Mouse (Mus musculus) myocyte (in vitro differentiated cells): ENCODE results near the gene 4930590J08Rik. TPM values are rescaled to one million over a fixed set of nuclear protein-coding genes. Genes with fewer than 3 reads are reported as not detected.
A peak's percentile ranks its signal among the peaks of the same experiment; 100 is the strongest.

Experiments used
- H3K27me3 ChIP-seq: one replicate; pipeline ENCODE4 v1.6.1; 2011; ENCODE audit not compliant: control insufficient read depth, insufficient read depth, insufficient read length
- H3K36me3 ChIP-seq: one replicate; pipeline ENCODE4 v1.6.1; 2011; ENCODE audit not compliant: control insufficient read depth, insufficient read depth
- H3K4me2 ChIP-seq: one replicate; pipeline ENCODE4 v1.6.1; 2011; ENCODE audit warnings: low read depth, control low read depth
- H3K4me3 ChIP-seq: one replicate; pipeline ENCODE4 v1.5.1; 2011; ENCODE audit warnings: mild to moderate bottlenecking, control low read depth, moderate library complexity
- H3K79me2 ChIP-seq: one replicate; pipeline ENCODE4 v1.6.1; 2011; ENCODE audit not compliant: control insufficient read depth, insufficient read depth
- H3ac ChIP-seq: one replicate; pipeline ENCODE4 v1.6.1; 2011; ENCODE audit not compliant: control insufficient read depth, insufficient read length
- CEBPB ChIP-seq: IDR thresholded peaks from 2 replicates; pipeline ENCODE4 v1.6.1; 2011; ENCODE audit warnings: mild to moderate bottlenecking, moderate library complexity; ENCODE audit not compliant: poor library complexity, insufficient read depth, severe bottlenecking
- E2F4 ChIP-seq: IDR thresholded peaks from one replicate; pipeline ENCODE4 v1.6.1; 2011; ENCODE audit warnings: mild to moderate bottlenecking, control low read depth, moderate library complexity; ENCODE audit not compliant: insufficient read depth
- MAX ChIP-seq: IDR thresholded peaks from one replicate; pipeline ENCODE4 v1.6.1; 2011; ENCODE audit warnings: low read depth, mild to moderate bottlenecking, control low read depth
- MYOD1 ChIP-seq, 3 experiments: IDR thresholded peaks; one replicate each; pipeline ENCODE4 v1.6.1; 2011; ENCODE audit warnings: control low read depth in 2 of 3, low read depth in 2 of 3, mild to moderate bottlenecking in 2 of 3, moderate library complexity in 1 of 3; ENCODE audit not compliant: insufficient read length in 2 of 3, control insufficient read depth in 1 of 3
- MYOG ChIP-seq, 3 experiments: IDR thresholded peaks; one replicate each; pipeline ENCODE4 v1.6.1; 2011; ENCODE audit warnings: control low read depth in 2 of 3, low read depth in 2 of 3, mild to moderate bottlenecking in 2 of 3; ENCODE audit not compliant: insufficient read length in 2 of 3, control insufficient read depth in 1 of 3, insufficient read depth in 1 of 3
- POLR2A ChIP-seq: IDR thresholded peaks from one replicate; pipeline ENCODE4 v1.6.1; 2011; ENCODE audit warnings: low read depth, mild to moderate bottlenecking, control low read depth, moderate library complexity; ENCODE audit not compliant: insufficient read length
- POLR2AphosphoS2 ChIP-seq: IDR thresholded peaks from one replicate; pipeline ENCODE4 v1.6.1; 2011; ENCODE audit warnings: low read depth, control low read depth; ENCODE audit not compliant: insufficient read length
- REST ChIP-seq: IDR thresholded peaks from one replicate; pipeline ENCODE4 v1.6.1; 2011; ENCODE audit warnings: mild to moderate bottlenecking, control low read depth, moderate library complexity; ENCODE audit not compliant: insufficient read depth, insufficient read length
- SRF ChIP-seq: IDR thresholded peaks from one replicate; pipeline ENCODE4 v1.6.1; 2011; ENCODE audit warnings: low read depth; ENCODE audit not compliant: control insufficient read depth, insufficient read length
- TCF12 ChIP-seq: IDR thresholded peaks from one replicate; pipeline ENCODE4 v1.6.1; 2011; ENCODE audit warnings: mild to moderate bottlenecking, control low read depth; ENCODE audit not compliant: poor library complexity, insufficient read depth, severe bottlenecking
- TCF3 ChIP-seq: IDR thresholded peaks from one replicate; pipeline ENCODE4 v1.6.1; 2011; ENCODE audit warnings: low read depth, control low read depth; ENCODE audit not compliant: insufficient read length
- USF1 ChIP-seq: IDR thresholded peaks from one replicate; pipeline ENCODE4 v1.6.1; 2011; ENCODE audit warnings: low read depth, mild to moderate bottlenecking, control low read depth, moderate library complexity
- polyA plus RNA-seq: library from polyadenylated mRNA; unstranded; fragments of >200 nt; fragmentation: generic; extraction: Trizol; gene quantifications from one replicate; pipeline ENCODE4 v1.2.1, GENCODE M21; 2012; ENCODE audit warnings: missing spikeins

The 4930590J08Rik gene
- polyA plus RNA-seq, 1 experiment, result 0.32 TPM

DNA sequence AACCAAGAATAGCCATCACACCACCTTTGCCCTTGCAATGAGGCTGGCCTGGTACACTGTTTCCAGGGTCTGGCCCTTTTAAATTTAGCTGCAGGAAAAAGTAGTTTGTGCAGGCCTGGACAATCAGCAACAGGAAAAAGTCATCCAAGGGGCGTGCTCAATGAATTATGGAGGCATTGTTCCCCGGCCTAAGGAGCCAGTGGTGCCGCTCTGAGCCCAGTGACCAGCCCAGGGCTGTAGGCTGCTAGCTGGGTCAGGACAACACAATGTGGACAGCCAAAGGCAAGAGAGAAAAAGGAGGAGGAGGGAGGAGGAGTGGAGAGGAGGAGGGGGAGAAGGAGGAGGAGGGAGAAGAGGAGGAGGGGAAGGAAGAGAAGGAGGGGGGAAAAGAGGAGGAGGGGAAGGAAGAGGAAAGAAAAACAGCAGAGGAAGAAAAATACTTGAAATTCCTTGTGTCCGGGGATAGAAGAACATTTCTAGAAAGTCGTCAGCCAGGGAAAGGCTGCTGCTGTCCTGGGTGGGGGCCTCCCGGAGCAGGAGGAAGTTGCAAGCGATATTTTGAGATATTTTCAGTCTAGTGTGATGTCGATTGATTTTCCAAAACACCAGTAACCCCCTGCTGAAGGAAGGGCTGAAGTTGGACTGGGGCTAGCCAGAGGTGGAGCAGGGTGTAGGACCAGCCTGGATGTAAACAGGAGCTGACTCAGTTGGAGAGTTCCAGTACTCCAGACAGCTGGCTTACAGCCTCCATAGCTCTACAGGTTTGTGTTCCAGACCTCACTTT lies 57.6 kb downstream of the 4930590J08Rik start:
- Histone ChIP-seq H3K79me2 (no peaks in the 10 kb centered on the region), H3K4me3 (no peak overlapping the region), H3K36me3 (no peaks in the 10 kb centered on the region), H3K27me3 (peaks cover 24% of the 10 kb centered on the region), H3K4me2 (no peak overlapping the region), H3ac (no peak overlapping the region)
- no peak for TF ChIP-seq MYOD1 (IDR thresholded peaks at IDR 0.05; ENCODE audit: control insufficient read depth in 1 of 3, insufficient read length in 2 of 3, low read depth in 2 of 3)
- no peak for TF ChIP-seq SRF
- TF ChIP-seq POLR2AphosphoS2, result no peak
- TF ChIP-seq MAX, result no peak
- no peak for TF ChIP-seq POLR2A
- no peak for TF ChIP-seq TCF3

GRCm38 (mm10) chr6:91963429-91963828 lies 60.8 kb downstream of the 4930590J08Rik start:
- no peak overlapping the region for H3K4me3 ChIP-seq
- TF ChIP-seq TCF3, result no peak
- no peak for TF ChIP-seq MAX
- no peak for TF ChIP-seq SRF
- no peak for TF ChIP-seq CEBPB
- TF ChIP-seq TCF12, result no peak
- TF ChIP-seq USF1, result no peak
- TF ChIP-seq REST, result no peak
- no peak for TF ChIP-seq E2F4
- no peak for TF ChIP-seq POLR2AphosphoS2
- no peak for TF ChIP-seq POLR2A
- no peak for TF ChIP-seq MYOD1 (IDR thresholded peaks at IDR 0.05; ENCODE audit: control insufficient read depth in 1 of 3, insufficient read length in 2 of 3, low read depth in 2 of 3)
- no peak for TF ChIP-seq MYOG (IDR thresholded peaks at IDR 0.05; ENCODE audit: control insufficient read depth in 1 of 3, insufficient read depth in 1 of 3, insufficient read length in 2 of 3, low read depth in 2 of 3)
- H3ac ChIP-seq, result no peak overlapping the region
- H3K36me3 ChIP-seq, result no peaks in the 10 kb centered on the region
- no peaks in the 10 kb centered on the region for H3K79me2 ChIP-seq
- H3K4me2 ChIP-seq, result no peak overlapping the region
- H3K27me3 ChIP-seq, result peaks cover 20% of the 10 kb centered on the region

- H3K4me3 ChIP-seq, result no peak overlapping the region
- no peak overlapping the region for H3ac ChIP-seq
- no peaks in the 10 kb centered on the region for H3K79me2 ChIP-seq
- no peak for TF ChIP-seq MYOD1 (IDR thresholded peaks at IDR 0.05; ENCODE audit: control insufficient read depth in 1 of 3, insufficient read length in 2 of 3, low read depth in 2 of 3)
- no peak for TF ChIP-seq TCF12
- TF ChIP-seq MYOG (IDR thresholded peaks at IDR 0.05; ENCODE audit: control insufficient read depth in 1 of 3, insufficient read depth in 1 of 3, insufficient read length in 2 of 3, low read depth in 2 of 3), result no peak
- TF ChIP-seq POLR2A, result no peak
- no peak for TF ChIP-seq POLR2AphosphoS2
- TF ChIP-seq USF1, result no peak
- no peak for TF ChIP-seq CEBPB
- no peak for TF ChIP-seq E2F4
- peaks cover 24% of the 10 kb centered on the region for H3K27me3 ChIP-seq
- no peaks in the 10 kb centered on the region for H3K36me3 ChIP-seq
- H3K4me2 ChIP-seq, result peak overlapping the region; percentile 30
Observed at GRCm38 (mm10) chr6:91965060-91965459, 62.5 kb downstream of the 4930590J08Rik start.

- Histone ChIP-seq H3K36me3 (no peaks in the 10 kb centered on the region), H3K4me2 (no peak overlapping the region), H3K27me3 (peaks cover 24% of the 10 kb centered on the region), H3K79me2 (no peaks in the 10 kb centered on the region), H3ac (no peak overlapping the region), H3K4me3 (no peak overlapping the region)
- TF ChIP-seq MYOG (IDR thresholded peaks at IDR 0.05; ENCODE audit: control insufficient read depth in 1 of 3, insufficient read depth in 1 of 3, insufficient read length in 2 of 3, low read depth in 2 of 3) (no peak), MYOD1 (IDR thresholded peaks at IDR 0.05; ENCODE audit: control insufficient read depth in 1 of 3, insufficient read length in 2 of 3, low read depth in 2 of 3) (no peak), POLR2AphosphoS2 (no peak), TCF12 (no peak), SRF (no peak), CEBPB (no peak)
Observed at GRCm38 (mm10) chr6:91966006-91966405, 63.4 kb downstream of the 4930590J08Rik start.

- Histone ChIP-seq H3K4me2 (no peak overlapping the region), H3K36me3 (no peaks in the 10 kb centered on the region)
- TF ChIP-seq TCF12, result no peak
- no peak for TF ChIP-seq REST
- no peak for TF ChIP-seq CEBPB
Observed at GRCm38 (mm10) chr6:91972201-91972646, 69.6 kb downstream of the 4930590J08Rik start.

More at GRCm38 (mm10) chr6:91972201-91972646, 69.6 kb downstream of the 4930590J08Rik start:
- Histone ChIP-seq H3K4me3 (no peak overlapping the region), H3ac (no peak overlapping the region), H3K27me3 (peaks cover 39% of the 10 kb centered on the region), H3K79me2 (no peaks in the 10 kb centered on the region)
